Mouse (Mus musculus): ENCODE results near the gene Bhlhe23. TPM values are rescaled to one million over a fixed set of nuclear protein-coding genes. Genes with fewer than 3 reads are reported as not detected.

Gene Bhlhe23
- polyA plus RNA-seq, 1 experiment from 2014 or later, result not detected

DNA sequence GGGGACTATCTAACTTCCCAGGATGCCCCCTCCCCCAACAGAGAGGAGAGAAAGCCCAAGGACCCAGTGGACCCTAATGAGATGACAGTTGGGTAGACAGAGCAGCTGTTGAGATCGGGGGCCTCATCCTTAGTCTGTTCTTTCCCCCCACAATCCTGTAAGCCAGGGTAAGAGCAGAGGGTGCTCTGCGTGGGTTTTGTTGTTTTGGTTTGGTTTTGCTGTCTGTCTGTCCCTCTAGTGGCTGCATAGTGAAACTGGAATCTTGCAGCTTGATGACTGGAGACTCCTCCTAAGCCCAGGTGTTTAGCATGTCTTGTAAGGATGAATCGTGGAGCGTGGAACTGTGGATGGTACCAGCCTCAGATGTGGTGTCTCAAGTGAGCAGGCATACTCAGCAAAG, 19.3 kb upstream of the Bhlhe23 start:
- Histone ChIP-seq H3K4me2 (no peak overlapping the region), H3K27ac (no peak overlapping the region), H3K4me1 (replicated peaks) (no peaks in the 10 kb centered on the region), H3K9ac (no peak overlapping the region), H3K36me3 (no peaks in the 10 kb centered on the region), H3K9me3 (replicated peaks) (no peaks in the 10 kb centered on the region), H3K27me3 (peaks cover 19% of the 10 kb centered on the region; the same call in 1 of the 2 replicates), H3K4me3 (no peak overlapping the region)
- ATAC-seq (replicated peaks; ENCODE audit: insufficient number of reproducible peaks, insufficient read depth, low FRiP score, low read depth), result no peak
- 47% methylated on average over 4 of the region's 4 CpGs for WGBS

DNA sequence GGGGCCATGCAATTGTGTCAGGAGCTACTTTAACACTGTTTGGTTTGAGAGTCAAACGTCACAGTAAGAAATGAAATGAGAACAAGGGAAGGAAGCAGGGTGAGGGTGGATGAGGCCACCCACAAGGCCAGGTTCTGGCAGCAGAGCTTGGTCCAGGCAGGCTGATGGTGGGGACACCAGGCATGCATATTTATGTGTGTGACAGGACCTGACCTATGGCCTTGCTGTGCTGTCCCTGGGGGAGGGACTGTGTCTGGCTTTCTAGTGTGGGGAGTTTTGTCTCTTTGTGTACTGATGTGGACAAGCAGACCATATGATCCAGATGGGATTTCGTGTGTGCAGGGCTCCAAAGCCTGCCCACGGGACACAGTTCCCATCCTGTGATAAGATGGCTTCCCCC, 18.9 kb upstream of the Bhlhe23 start:
- Histone ChIP-seq H3K36me3 (no peaks in the 10 kb centered on the region), H3K27me3 (peaks cover 24% of the 10 kb centered on the region), H3K4me1 (replicated peaks) (no peaks in the 10 kb centered on the region), H3K4me2 (no peak overlapping the region), H3K4me3 (no peak overlapping the region), H3K9ac (no peak overlapping the region), H3K9me3 (replicated peaks) (no peaks in the 10 kb centered on the region), H3K27ac (no peak overlapping the region)
- ATAC-seq (replicated peaks; ENCODE audit: insufficient number of reproducible peaks, insufficient read depth, low FRiP score, low read depth), result no peak
- WGBS, result 34% methylated on average over 3 of the region's 3 CpGs

DNA sequence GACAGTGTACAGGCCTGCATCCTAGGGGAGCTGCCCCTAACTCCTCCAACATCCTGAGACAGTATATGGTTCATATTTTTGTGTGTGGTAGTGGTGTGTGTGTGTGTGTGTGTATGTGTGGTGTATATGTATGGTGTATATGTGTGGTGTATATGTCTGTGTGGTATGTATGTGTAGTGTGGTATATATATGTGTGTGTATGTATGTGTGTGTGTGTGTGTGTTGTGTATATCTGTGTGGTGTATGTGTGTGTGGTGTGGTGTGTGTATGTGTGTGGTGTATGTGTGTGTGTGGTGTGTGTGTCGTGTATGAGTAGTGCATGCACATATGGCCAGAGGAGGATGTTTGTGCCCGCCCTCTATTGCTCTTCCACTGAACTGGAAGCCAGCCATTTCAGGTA, 17.7 kb upstream of the Bhlhe23 start:
- H3K36me3 ChIP-seq, result no peaks in the 10 kb centered on the region
- WGBS, result 66% methylated on average over 2 of the region's 2 CpGs
- H3K9me3 ChIP-seq (replicated peaks), result no peaks in the 10 kb centered on the region
- H3K9ac ChIP-seq, result no peak overlapping the region
- peaks cover 35% of the 10 kb centered on the region for H3K27me3 ChIP-seq
- no peak overlapping the region for H3K27ac ChIP-seq
- H3K4me2 ChIP-seq, result no peak overlapping the region
- no peak overlapping the region for H3K4me3 ChIP-seq
- ATAC-seq (replicated peaks; ENCODE audit: insufficient number of reproducible peaks, insufficient read depth, low FRiP score, low read depth), result no peak
- no peaks in the 10 kb centered on the region for H3K4me1 ChIP-seq (replicated peaks)

DNA sequence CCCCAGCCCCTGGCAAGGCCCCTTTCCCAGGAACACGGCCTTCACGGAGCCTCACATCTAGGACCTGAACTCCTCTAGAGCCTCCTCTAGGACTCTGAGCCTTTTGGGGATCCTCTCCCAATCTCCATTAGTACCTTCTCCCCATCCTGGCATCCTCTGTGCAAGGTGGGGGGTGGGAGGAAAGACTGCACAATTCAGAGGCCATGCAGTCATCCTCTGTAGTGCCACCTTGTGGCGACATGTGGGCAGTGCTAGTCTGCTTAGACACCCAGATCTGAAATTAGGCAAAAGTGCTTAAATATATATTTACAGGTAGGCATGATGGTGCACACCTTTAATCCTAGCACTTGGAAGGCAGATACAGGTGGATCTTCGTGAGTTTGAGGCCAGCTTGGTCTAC, 15.0 kb upstream of the Bhlhe23 start:
- no peak overlapping the region for H3K27ac ChIP-seq
- H3K36me3 ChIP-seq, result no peaks in the 10 kb centered on the region
- H3K4me2 ChIP-seq, result no peak overlapping the region
- 45% methylated on average over 4 of the region's 4 CpGs for WGBS
- no peak overlapping the region for H3K9ac ChIP-seq
- ATAC-seq (replicated peaks; ENCODE audit: insufficient number of reproducible peaks, insufficient read depth, low FRiP score, low read depth), result no peak
- peaks cover 38% of the 10 kb centered on the region for H3K27me3 ChIP-seq
- H3K9me3 ChIP-seq (replicated peaks), result no peaks in the 10 kb centered on the region
- H3K4me1 ChIP-seq (replicated peaks), result peaks cover 10% of the 10 kb centered on the region
- no peak overlapping the region for H3K4me3 ChIP-seq

DNA sequence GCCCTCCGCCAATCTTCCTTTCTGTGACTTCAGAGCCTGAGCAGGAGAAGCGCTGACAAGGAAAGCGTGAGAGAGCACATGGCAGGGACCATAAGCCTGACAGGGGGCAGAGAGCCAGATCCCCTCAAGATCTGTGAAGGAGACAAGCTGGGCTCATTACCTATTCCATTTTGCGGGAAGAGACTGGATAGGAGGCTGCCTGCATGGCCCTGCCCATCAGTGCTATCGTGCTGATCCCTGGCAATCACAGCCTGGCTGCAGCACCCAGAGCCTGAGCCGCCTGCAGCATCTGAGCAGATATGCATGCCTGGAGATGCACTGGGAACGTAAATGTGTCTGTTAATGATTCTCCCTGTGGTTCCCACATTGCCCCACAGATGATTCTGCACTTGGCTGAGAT, 12.1 kb upstream of the Bhlhe23 start:
- Histone ChIP-seq H3K4me3 (no peak overlapping the region), H3K9me3 (replicated peaks) (no peaks in the 10 kb centered on the region), H3K27ac (no peak overlapping the region), H3K4me2 (no peak overlapping the region), H3K36me3 (no peaks in the 10 kb centered on the region), H3K9ac (no peak overlapping the region), H3K27me3 (peaks cover 41% of the 10 kb centered on the region), H3K4me1 (replicated peaks) (peaks cover 10% of the 10 kb centered on the region)
- ATAC-seq (replicated peaks; ENCODE audit: insufficient number of reproducible peaks, insufficient read depth, low FRiP score, low read depth), result 0 out of 2 replicates have a peak, but pooled peaks have one; percentile 6
- 4% methylated on average over 7 of the region's 7 CpGs for whole genome bisulfite sequencing

DNA sequence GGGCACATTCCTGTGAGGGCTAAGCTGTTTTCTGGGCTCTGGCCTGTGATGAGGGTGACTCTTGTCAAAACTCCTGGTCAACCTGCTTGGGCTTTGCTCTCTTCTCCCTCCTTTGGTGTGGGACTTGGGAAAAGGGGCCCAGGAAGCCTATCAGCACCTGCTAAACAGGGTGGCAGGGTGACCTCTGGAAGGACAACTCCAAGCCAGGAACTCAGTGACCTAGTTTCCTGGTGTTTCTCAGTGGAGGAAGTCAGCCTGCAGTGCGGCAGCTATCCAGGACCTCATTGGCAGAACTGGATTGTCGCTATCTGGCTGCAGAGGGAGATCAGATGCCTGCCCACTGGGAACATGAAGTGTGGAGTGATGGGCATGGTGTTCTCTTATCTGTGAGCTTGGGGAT, 11.7 kb upstream of the Bhlhe23 start:
- Histone ChIP-seq H3K4me3 (no peak overlapping the region), H3K4me2 (no peak overlapping the region), H3K9ac (no peak overlapping the region), H3K9me3 (replicated peaks) (no peaks in the 10 kb centered on the region), H3K4me1 (replicated peaks) (peaks cover 10% of the 10 kb centered on the region), H3K27ac (0 out of 2 replicates have a peak overlapping the region, but pooled peaks have one; percentile 12), H3K36me3 (no peaks in the 10 kb centered on the region), H3K27me3 (peaks cover 40% of the 10 kb centered on the region)
- ATAC-seq (replicated peaks; ENCODE audit: insufficient number of reproducible peaks, insufficient read depth, low FRiP score, low read depth), result 0 out of 2 replicates have a peak, but pooled peaks have one; percentile 28
- 0% methylated on average over 2 of the region's 2 CpGs for WGBS

DNA sequence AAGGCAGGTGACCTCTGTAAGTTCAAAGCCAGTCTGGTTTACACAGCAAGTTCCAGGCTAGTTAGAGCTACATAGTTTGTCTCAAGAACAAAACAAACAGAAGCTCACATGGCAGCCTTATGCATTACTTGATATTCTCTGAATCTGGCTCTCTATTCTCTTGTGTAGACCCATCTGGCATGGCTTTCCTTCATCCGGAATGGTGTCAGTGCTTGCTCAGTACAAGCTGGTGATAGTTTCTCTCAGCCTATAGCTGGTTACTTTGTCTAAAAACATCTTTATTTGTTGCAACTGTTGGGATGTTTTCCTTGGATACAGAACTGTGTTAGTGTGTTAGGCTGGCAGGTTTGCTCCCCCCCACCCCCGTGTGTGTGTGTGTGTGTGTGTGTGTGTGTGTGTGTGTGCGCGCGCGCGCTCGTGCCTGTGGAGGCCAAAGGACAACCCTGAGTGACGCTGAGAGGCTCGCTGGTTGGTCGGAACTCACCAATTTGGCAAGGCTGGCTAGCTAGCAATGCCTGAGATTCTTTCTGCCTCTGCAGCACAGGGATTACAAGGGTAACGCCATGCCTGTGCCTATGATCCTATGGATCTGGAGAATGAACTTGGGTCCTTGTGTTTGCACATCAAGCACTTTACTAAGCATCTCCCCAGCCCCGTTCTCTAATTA, 11.0 kb upstream of the Bhlhe23 start:
- Histone ChIP-seq H3K36me3 (no peaks in the 10 kb centered on the region), H3K4me1 (replicated peaks) (peaks cover 10% of the 10 kb centered on the region), H3K4me3 (no peak overlapping the region), H3K9ac (no peak overlapping the region), H3K27me3 (peaks cover 40% of the 10 kb centered on the region), H3K9me3 (replicated peaks) (no peaks in the 10 kb centered on the region), H3K4me2 (no peak overlapping the region), H3K27ac (0 out of 2 replicates have a peak overlapping the region, but pooled peaks have one; percentile 12)
- ATAC-seq (replicated peaks; ENCODE audit: insufficient number of reproducible peaks, insufficient read depth, low FRiP score, low read depth), result no peak
- WGBS, result 70% methylated on average over 13 of the region's 13 CpGs

DNA sequence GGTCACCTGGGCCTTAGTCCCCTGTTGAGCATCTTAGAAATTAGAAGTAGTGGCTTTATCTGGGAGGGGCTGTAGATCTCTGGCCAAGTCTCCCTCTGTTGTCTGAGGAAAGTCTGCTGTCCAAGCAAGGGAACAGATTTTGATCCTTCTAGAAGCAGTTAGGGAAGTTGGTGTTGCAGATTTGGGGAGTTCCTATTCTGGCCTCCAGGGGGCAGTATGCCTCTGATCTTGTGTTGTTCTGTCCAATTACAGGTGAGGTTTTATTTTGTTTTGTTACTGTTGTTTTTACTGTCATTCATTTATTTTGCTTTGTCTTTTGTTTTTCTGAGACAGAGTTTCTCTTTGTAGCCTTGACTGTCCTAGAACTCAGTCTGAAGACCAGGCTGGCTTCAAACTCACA, 10.0 kb upstream of the Bhlhe23 start:
- no peak for ATAC-seq (replicated peaks; ENCODE audit: insufficient number of reproducible peaks, insufficient read depth, low FRiP score, low read depth)
- peaks cover 45% of the 10 kb centered on the region for H3K27me3 ChIP-seq
- peaks cover 10% of the 10 kb centered on the region for H3K4me1 ChIP-seq (replicated peaks)
- no peaks in the 10 kb centered on the region for H3K36me3 ChIP-seq
- no peak overlapping the region for H3K4me3 ChIP-seq
- H3K9ac ChIP-seq, result no peak overlapping the region
- no peaks in the 10 kb centered on the region for H3K9me3 ChIP-seq (replicated peaks)
- H3K27ac ChIP-seq, result no peak overlapping the region
- no peak overlapping the region for H3K4me2 ChIP-seq

DNA sequence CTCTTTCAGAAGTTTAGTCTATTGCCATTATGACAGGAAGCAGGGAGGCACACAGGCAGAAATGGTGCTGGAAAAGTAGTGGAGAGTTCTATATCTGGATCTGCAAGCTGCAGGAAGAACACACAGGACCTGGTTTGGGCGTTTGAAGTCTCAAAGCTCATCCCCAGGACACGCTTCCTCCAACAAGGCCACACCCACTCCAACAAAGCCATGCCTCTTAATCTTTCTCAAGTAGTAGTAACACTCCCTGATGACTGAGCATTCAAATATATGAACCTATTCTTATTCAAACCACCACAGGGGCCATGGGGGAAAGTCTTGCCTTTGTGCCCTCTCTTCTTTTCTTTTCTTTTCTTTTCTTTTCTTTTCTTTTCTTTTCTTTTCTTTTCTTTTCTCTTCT, 3.6 kb upstream of the Bhlhe23 start:
- Histone ChIP-seq H3K4me2 (no peak overlapping the region), H3K27ac (no peak overlapping the region), H3K27me3 (peaks cover 69% of the 10 kb centered on the region), H3K4me1 (replicated peaks) (peaks cover 9% of the 10 kb centered on the region), H3K4me3 (no peak overlapping the region), H3K9me3 (replicated peaks) (no peaks in the 10 kb centered on the region), H3K36me3 (no peaks in the 10 kb centered on the region), H3K9ac (no peak overlapping the region)
- WGBS, result 14% methylated on average over 2 of the region's 2 CpGs
- no peak for ATAC-seq (replicated peaks; ENCODE audit: insufficient number of reproducible peaks, insufficient read depth, low FRiP score, low read depth)

DNA sequence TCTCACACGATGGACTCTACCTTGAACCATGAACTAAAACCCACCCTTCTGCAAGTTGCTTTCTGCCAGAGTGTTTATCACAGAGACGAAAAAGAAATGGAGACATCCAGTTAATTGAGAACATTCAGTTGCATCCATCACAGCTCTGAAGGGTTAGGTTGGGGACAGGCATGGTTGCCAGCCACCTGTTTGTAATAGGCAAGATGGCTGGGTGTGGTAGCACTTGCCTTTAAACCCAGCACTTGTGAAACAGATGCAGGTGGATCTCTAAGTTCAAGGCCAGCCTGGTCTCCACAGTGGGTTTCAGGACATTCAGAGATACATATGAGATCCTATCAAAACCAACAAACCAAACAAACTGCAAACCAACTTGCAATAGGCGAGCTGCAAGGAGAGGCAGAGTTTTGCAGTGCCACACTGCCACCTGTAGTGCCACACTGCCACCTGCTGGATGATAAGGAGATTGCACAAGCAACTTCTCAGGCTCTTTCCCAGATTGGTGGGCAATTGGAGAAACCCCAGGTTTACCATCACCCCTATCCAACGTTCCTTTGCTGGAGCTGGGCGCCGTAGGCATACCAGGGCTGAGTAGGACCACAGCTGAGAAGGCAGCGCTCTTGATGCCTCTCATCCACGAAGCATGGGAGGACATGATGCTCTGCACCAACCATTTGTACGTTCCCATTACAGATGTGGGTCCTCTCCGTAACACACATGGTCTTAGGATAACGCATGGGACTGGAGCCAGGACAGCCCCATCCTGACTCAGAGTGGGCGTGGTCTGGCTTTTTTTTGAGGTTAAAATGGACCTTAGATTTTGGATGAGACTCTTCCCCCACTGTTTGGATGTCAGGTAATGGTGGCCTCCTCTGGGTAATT, 2.8 kb upstream of the Bhlhe23 start:
- Histone ChIP-seq H3K4me1 (replicated peaks) (peaks cover 9% of the 10 kb centered on the region), H3K4me3 (no peak overlapping the region), H3K9me3 (replicated peaks) (no peaks in the 10 kb centered on the region), H3K27me3 (peaks cover 77% of the 10 kb centered on the region), H3K9ac (no peak overlapping the region), H3K36me3 (no peaks in the 10 kb centered on the region), H3K4me2 (no peak overlapping the region), H3K27ac (no peak overlapping the region)
- 23% methylated on average over 12 of the region's 12 CpGs for WGBS
- ATAC-seq (replicated peaks; ENCODE audit: insufficient number of reproducible peaks, insufficient read depth, low FRiP score, low read depth), result no peak

DNA sequence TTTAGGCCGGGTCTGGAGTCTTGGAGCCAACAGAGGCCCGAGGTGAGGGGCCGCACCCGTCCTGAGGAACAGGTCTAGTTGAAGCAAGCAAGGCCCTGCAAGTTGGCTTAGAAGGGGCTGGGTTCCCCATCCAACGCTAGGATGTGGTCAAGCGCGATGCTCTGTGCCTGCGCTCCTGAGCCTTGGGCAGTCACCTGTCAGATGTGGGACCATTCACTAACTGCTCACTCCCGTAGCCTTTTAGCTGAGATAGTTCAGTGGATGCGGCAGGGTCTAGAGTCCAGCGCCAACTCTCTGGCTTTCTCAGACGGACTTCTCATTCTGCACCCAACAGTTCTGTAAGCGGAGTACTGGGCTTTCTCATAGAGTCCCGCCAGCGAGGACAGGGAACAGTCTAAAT, 1.1 kb downstream of the Bhlhe23 start:
- Histone ChIP-seq H3K27me3 (peaks cover 93% of the 10 kb centered on the region), H3K9ac (no peak overlapping the region), H3K4me2 (no peak overlapping the region), H3K27ac (no peak overlapping the region), H3K9me3 (replicated peaks) (no peaks in the 10 kb centered on the region), H3K4me1 (replicated peaks) (peaks cover 9% of the 10 kb centered on the region), H3K36me3 (no peaks in the 10 kb centered on the region), H3K4me3 (no peak overlapping the region)
- ATAC-seq (replicated peaks; ENCODE audit: insufficient number of reproducible peaks, insufficient read depth, low FRiP score, low read depth), result no peak
- 5% methylated on average over 15 of the region's 15 CpGs for WGBS

Measured in heart, embryonic 15.5 days (tissue).